Mouse (Mus musculus) adrenal gland, adult 18-20 months (tissue): ENCODE results near the gene Abcf1. TPM values are rescaled to one million over a fixed set of nuclear protein-coding genes. Genes with fewer than 3 reads are reported as not detected.

ENCODE experiments used
- DNase-seq, 2 experiments: peaks; one replicate each; pipeline ENCODE4 v3.0.0; 2021 to 2022; ENCODE audit warnings: low spot score in 2 of 2
- microRNA-seq, 2 experiments: library from miRNA; unstranded; fragments of <30 nt; microRNA quantifications; one replicate each; pipeline ENCODE4 v1.2.0; 2021; ENCODE audit warnings: borderline number of aligned reads in 2 of 2
- total RNA-seq, 2 experiments: library from RNA; stranded (reverse); gene quantifications; 1 replicate in 1 of 2; 2 replicates in 1 of 2; pipeline ENCODE4 v1.2.3; 2021

The Abcf1 gene
- total RNA-seq, 2 experiments from 2014 or later: 80.0 to 95.8 TPM

GRCm38 (mm10) chr17:35920384-35920783 lies 49.2 kb downstream of the Abcf1 start:
- DNase-seq: no peak

GRCm38 (mm10) chr17:35919864-35920301 lies 49.7 kb downstream of the Abcf1 start:
- no peak for DNase-seq

- DNase-seq: peak; percentile 78 to 85
These were observed 50.4 kb downstream of the Abcf1 start for GRCm38 (mm10) chr17:35919060-35919715.

DNA sequence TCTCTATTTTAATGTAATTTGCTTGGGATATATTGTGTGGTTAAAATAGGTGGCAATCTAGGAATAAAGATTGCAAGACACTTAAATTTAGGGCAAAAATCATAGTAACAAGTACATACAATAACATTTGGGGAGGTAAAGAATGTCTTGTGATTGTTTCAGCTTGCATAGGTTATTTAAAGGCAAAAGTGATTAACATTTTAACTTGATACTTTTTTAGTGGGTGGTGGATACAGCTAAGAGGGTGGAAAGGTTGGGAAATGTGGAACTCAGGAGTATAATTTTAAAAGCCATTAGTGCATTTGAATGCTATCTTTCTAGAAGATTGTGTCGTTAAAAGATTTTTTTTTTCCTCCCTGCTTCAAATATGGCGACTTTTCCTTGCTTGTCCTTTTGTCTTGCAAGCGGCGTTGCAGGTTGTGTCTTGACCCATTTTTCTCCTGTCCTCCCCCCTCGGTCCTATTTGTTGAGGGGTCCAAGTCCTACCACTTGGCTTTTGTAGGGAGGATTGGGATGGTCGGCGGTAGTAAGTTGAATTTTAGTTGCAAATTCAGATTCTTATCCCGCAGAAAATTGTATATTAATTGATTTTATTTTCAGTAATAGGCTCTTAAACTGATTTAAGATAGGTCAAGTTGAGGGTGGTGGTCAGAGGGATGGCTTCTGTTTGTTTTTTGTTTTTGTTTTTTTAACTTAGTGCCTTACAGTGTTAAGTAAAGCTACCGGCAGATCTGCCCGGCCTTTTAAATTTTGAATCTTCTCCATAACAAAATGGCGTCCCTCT lies 51.1 kb downstream of the Abcf1 start:
- DNase-seq: peak in 1 of 2 experiments; percentile 28

GRCm38 (mm10) chr17:35917463-35918251 lies 51.9 kb downstream of the Abcf1 start:
- peak in 1 of 2 experiments; percentile 18 for DNase-seq

- DNase-seq: peak in 1 of 2 experiments; percentile 44
These were observed 52.5 kb downstream of the Abcf1 start for GRCm38 (mm10) chr17:35917143-35917462.

DNA sequence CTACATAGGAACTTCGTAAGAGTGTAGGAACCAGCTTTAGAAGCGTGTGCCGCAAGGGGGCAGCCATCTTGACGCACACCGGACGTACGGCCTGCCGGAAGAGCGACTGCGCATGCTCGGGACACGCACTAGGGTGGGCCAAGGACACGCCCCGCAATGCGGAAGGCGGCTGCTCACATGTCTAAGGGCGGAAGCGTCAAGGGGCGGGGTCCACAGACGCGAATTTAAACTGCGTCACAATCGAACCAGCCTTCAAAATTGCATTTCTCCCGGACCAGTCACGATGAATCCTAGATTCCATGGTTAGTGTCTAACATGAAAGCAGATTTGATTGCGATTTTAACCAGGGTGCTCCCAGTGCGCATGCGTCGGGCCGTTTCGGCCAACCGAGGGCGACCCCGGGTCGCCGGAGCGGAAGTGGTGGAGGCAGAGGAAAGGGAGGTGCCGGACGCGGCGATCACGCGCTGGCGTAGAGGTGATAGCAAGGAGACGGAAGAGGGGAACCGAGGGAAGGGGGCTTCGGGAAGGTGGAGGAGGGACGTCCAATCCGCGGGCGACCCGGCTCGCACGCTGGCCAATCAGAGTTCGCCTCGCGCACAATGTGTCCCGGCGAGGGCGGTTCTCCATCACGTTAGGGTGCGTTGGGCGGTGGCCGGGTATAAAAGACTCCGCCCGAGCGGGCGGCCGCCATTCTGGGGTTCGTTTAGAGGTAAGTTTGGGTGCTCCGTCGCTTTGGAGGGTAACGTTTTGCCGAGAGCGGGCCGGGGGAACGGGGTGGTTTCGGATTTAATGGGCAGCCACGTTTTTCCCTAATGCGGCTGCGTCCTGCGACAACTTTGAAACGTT lies 53.0 kb downstream of the Abcf1 start, which contains the start of the genes Mrps18b and Ppp1r10:
TSS of gene Mrps18b (minus strand) at position 93 of the 846 bp plus-strand sequence.
TSS of gene Ppp1r10 (plus strand) at position 138 of the 846 bp plus-strand sequence.
- peak; percentile 97 to 98 for DNase-seq

GRCm38 (mm10) chr17:35915538-35916296 lies 53.8 kb downstream of the Abcf1 start:
- DNase-seq: no peak

- DNase-seq: no peak
These were observed 54.6 kb downstream of the Abcf1 start for GRCm38 (mm10) chr17:35914975-35915374.

- DNase-seq: peak; percentile 94 to 95
These were observed 59.6 kb downstream of the Abcf1 start, which contains the start of gene Atat1 for GRCm38 (mm10) chr17:35909919-35910369. Gene Atat1 (minus strand): TSS chr17:35910075.

- DNase-seq: no peak
These were observed 60.2 kb downstream of the Abcf1 start for GRCm38 (mm10) chr17:35909186-35909918.

- no peak for DNase-seq
These were observed 62.0 kb downstream of the Abcf1 start for GRCm38 (mm10) chr17:35907609-35908008.

Small RNA genes lying within 50 kb of the gene (microRNA-seq; reads per million reads assigned to microRNA genes)
- gene Mir1894 (0 reads per million in 2 experiments), gene Mir877 (146 to 159 reads per million in 2 experiments)

Other genes with a start within 250 kb of the Abcf1 start
- gene Ier3, start 148.1 kb downstream of the Abcf1 start, total RNA-seq: 10 to 100 TPM in 1 of 2 experiments, 1 to 10 TPM in 1; 7.9 to 19.0 TPM
- gene Flot1, start 146.5 kb downstream of the Abcf1 start, total RNA-seq: 10 to 100 TPM; 62.9 to 71.2 TPM
- gene Tubb5, start 131.5 kb downstream of the Abcf1 start, total RNA-seq: 100 to 1,000 TPM; 134 to 185 TPM
- gene Mdc1, start 128.2 kb downstream of the Abcf1 start, total RNA-seq: 10 to 100 TPM; 11.5 to 16.7 TPM
- gene Nrm, start 108.4 kb downstream of the Abcf1 start, total RNA-seq: 1 to 10 TPM; 2.3 TPM
- 10 to 100 TPM; 35.3 to 41.0 TPM for gene Ppp1r18, start 104.2 kb downstream of the Abcf1 start, total RNA-seq
- 10 to 100 TPM; 43.3 to 48.3 TPM for gene Dhx16, start 89.9 kb downstream of the Abcf1 start, total RNA-seq
- gene 2310061I04Rik, start 72.3 kb downstream of the Abcf1 start, total RNA-seq: 10 to 100 TPM; 49.5 to 53.8 TPM
- 10 to 100 TPM; 43.9 to 44.5 TPM for gene Atat1, start 59.7 kb downstream of the Abcf1 start, total RNA-seq
- 100 to 1,000 TPM in 1 of 2 experiments, 10 to 100 TPM in 1; 93.5 to 102 TPM for gene Mrps18b, start 53.4 kb downstream of the Abcf1 start, total RNA-seq
- 10 to 100 TPM; 63.7 to 98.8 TPM for gene Ppp1r10, start 53.3 kb downstream of the Abcf1 start, total RNA-seq
- gene Gnl1, start 10.1 kb upstream of the Abcf1 start, total RNA-seq: 10 to 100 TPM; 47.9 to 55.9 TPM
- 10 to 100 TPM; 17.5 to 22.8 TPM for gene Prr3, start 10.5 kb upstream of the Abcf1 start, total RNA-seq
- gene H2-T24, start 50.8 kb upstream of the Abcf1 start, total RNA-seq: 1 to 10 TPM; 7.5 to 8.1 TPM
- gene H2-T23, start 63.1 kb upstream of the Abcf1 start, total RNA-seq: 100 to 1,000 TPM in 1 of 2 experiments, 10 to 100 TPM in 1; 68.0 to 139 TPM
- gene H2-T22, start 73.0 kb upstream of the Abcf1 start, total RNA-seq: 10 to 100 TPM; 33.0 to 61.5 TPM
- gene Gm6034, start 73.2 kb upstream of the Abcf1 start, total RNA-seq: not detected
- gene Gm11127, start 88.6 kb upstream of the Abcf1 start, total RNA-seq: 10 to 100 TPM in 1 of 2 experiments, 1 to 10 TPM in 1; 7.0 to 18.8 TPM
- under 1 TPM in 1 of 2 experiments, not detected in 1; 0.77 TPM for gene Gm19684, start 151.9 kb upstream of the Abcf1 start, total RNA-seq
- gene Gm7030, start 159.7 kb upstream of the Abcf1 start, total RNA-seq: under 1 TPM; 0.53 to 0.67 TPM
- under 1 TPM in 1 of 2 experiments, not detected in 1; 0.90 TPM for gene Gm8909, start 198.8 kb upstream of the Abcf1 start, total RNA-seq
- not detected for gene H2-T3, start 220.5 kb upstream of the Abcf1 start, total RNA-seq